Mouse (Mus musculus) E14TG2a.4 (cell line): ENCODE data around the gene Chst11.

Source experiments
- CTCF ChIP-seq: conservative IDR thresholded peaks from 2 replicates; pipeline ENCODE4 v1.5.1; 2014; ENCODE audit warnings: low read length
- NANOG ChIP-seq: IDR thresholded peaks from 2 replicates; pipeline ENCODE4 v1.6.1; 2014; ENCODE audit warnings: borderline replicate concordance, low read length, mixed read lengths
- POU5F1 ChIP-seq: IDR thresholded peaks from 2 replicates; pipeline ENCODE4 v1.6.1; 2014; ENCODE audit warnings: low read length, borderline replicate concordance

GRCm38 (mm10) chr10:83056866-83057265 lies 71.6 kb downstream of the Chst11 start:
- TF ChIP-seq CTCF (no peak), POU5F1 (no peak), NANOG (no peak)
